Mouse (Mus musculus): ENCODE measurements at regions not wholly inside any gene's neighbourhood (a gene's known extent, or its start where the extent isn't known, plus 50 kb on each side); places are given as distances from the start of the nearest gene placed in this dataset.

- TF ChIP-seq CTCF (IDR thresholded peaks at IDR 0.05; ENCODE audit: extremely low read depth, insufficient read depth, insufficient read length, insufficient replicate concordance) (no peak), POLR2A (IDR thresholded peaks at IDR 0.05; ENCODE audit: low read depth, low read length) (no peak)
These were observed 125.7 kb downstream of the Tas2r134 start for GRCm38 (mm10) chr2:51752941-51753564.
